Mouse (Mus musculus) right cerebral cortex, postnatal 25 days (tissue): Measurements from ENCODE around the gene Klk1b16.
"Not testable (repeated sequence)": the region's sequence is repeated elsewhere in the genome, so short reads cannot be mapped to it uniquely, and the experiment has no call there.

Source experiments
- DNase-seq: peaks from one replicate; pipeline ENCODE4 v3.0.0; 2022

The Klk1b16 gene

GRCm38 (mm10) chr7:44136467-44136866 is at the start of gene Klk1b16:
Gene Klk1b16, plus strand, starts transcription at chr7:44136767.
- no peak for DNase-seq

DNA sequence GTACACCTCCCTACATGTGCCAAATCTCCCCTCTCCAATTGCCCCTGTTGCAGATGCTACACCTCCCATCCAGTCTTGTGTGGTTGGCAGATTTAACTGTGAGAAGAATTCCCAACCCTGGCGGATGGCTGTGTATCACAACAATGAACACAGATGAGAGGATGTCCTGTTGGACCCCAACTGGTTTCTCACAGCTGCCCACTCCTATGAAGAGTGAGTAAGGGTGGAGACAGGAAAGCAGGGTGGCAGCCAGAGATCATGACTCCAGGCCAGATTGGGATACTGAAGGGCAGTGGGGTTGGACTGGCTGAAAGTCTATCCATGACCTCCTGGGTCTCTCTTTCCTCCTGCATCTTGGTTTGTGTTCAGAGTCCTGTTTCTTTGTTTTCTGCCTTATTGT is 40.5 kb upstream of the Klk1b16 start:
- no peak for DNase-seq

GRCm38 (mm10) chr7:44102028-44102427 is 34.5 kb upstream of the Klk1b16 start, which contains the start of gene Klk1b21:
Gene Klk1b21, plus strand, starts transcription at chr7:44102328.
- not testable (repeated sequence) for DNase-seq

- no peak for DNase-seq
These were observed 24.2 kb upstream of the Klk1b16 start, which contains the start of gene Klk1b22 for GRCm38 (mm10) chr7:44112373-44112772. Gene Klk1b22, plus strand, starts transcription at chr7:44112673.

- DNase-seq: no peak
These were observed 13.1 kb upstream of the Klk1b16 start for GRCm38 (mm10) chr7:44123445-44123844.

DNA sequence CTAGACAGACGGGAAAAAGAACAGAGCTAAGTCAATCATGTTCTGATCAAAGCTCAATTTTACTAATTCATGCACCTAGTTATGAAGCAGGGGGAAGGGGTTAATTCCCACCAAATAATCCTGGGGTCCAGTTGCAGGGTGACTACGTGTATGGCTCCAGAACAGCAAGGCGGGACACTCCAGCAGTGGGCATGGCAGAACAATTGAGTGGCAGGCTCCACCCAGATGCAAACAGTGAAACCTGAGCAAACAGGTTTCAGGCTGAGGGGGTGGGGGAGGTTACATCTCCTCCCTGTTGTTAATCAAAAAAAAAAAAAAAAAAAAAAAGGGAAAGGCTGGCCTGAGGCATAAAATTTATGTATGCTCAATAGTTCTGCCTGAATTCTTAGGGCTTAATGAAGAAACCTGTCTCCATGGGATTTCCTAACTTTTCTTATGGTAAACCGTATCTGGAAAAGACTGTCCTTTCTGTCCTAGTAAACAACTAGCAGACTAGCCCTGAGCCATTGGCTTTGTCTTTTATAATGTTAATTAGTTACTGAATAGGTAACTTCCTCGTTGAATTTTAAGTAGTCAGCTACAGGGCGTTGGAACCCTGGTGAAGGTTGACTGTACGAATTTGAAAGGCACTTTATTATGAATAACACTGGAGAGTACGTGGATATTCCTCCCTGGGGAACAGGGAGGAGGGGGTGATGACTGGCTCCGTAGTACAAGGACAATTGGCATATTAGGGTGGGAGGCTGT is 42.9 kb downstream of the Klk1b16 start:
- no peak for DNase-seq

- not testable (repeated sequence) for DNase-seq
These were observed 49.9 kb downstream of the Klk1b16 start for GRCm38 (mm10) chr7:44186516-44186915.

DNA sequence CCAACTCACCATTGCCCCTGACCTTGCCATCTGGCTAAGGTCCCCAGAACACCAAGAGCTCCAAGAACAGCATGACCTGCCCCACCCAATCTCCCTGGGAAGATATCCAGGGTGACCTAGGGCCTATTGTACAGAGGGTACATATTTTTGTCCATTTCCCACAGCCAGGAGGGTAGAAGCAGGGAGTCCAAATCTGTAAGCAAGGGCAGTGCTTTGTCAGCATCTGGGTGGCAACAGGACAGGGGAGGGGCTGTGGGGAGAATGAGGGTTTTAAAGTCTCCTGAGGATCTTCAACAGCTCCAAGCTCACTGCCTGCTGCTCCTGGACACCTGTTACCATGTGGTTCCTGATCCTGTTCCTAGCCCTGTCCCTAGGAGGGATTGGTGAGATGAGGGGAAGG is 51.4 kb downstream of the Klk1b16 start, which contains the start of gene Klk1b24:
Klk1b24 (plus strand) TSS at position 301 of the 400 bp plus-strand sequence.
- not testable (repeated sequence) for DNase-seq
